Mouse (Mus musculus) thymus, postnatal 10 days (tissue): ENCODE measurements around the gene Zmynd8.
"Not testable (repeated sequence)": the region's sequence is repeated elsewhere in the genome, so short reads cannot be mapped to it uniquely, and the experiment has no call there.

ENCODE experiments used
- DNase-seq, 2 experiments: peaks; one replicate each; pipeline ENCODE4 v3.0.0; 2021; ENCODE audit warnings: low spot score in 2 of 2

The Zmynd8 gene

DNA sequence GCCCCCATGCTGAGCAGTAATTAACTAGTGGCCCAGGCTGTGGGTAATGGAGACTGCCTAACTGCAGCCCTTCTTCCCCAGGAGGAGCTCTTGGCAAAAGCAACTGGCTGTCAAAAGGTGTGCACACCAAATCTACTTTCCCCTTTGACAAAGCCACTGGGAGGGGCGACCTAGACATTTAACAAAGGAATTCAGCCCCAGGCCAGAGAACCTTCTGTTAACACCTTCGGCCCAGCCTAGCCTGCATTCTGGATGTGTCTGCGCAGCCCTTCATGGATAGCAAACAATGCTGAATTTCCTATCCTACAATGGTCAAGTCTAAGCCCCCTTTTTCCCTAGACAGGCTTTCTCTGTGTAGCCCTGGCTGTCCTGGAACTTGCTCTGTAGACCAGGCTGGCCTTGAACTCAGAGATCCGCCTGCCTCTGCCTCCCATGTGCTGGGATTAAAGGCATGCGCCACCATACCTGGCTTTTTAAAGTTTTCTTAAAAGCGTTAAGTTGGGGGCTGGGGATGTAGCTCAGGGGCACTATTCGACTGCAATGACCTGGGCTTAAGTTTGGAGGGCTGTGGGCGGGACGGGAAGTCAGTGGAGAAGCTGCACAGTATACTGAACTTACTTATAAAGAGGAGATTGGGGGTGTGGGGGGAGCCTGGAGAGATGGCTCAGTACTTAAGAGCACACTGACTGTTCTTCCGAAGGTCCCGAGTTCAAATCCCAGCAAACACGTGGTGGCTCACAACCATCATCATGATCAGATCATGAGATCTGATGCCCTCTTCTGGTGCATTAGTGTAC is 90.4 kb downstream of the Zmynd8 start:
- DNase-seq, result no peak

DNA sequence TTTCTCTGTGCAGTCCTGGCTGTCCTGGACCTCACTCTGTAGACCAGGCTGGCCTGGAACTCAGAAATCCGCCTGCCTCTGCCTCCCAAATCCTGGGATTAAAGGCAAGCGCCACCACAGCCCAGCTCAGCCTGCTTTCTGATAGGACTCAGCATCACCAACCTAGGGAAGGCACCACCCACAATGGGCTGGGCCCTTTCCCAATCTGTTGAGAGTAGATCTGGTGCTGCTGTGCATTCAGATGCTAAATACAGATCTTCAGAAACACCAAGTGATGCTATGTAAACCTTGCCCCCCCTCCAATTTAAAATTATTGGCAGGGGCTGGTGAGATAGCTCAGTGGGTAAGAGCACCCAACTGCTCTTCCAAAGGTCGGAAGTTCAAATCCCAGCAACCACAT is 98.6 kb downstream of the Zmynd8 start:
- not testable (repeated sequence) for DNase-seq

DNA sequence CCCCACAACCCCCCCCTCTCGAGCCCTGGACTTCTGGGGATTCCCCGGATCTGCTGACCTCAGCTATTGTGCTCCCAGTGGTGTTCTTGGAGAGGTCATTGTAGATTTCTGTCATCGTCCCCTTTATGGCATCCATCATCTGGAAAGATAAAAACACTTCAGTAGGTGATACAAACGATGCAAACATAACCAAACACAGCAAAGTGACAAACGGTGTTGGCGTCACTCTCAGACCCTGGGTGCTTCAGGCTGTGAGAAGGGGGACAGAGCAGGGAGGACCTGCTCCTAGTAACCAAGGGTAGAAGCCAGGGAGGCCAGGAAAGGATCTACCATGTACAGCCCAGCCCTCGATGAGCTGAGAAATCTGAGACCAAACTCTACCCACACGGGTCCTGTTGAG is 100.9 kb downstream of the Zmynd8 start:
- DNase-seq, result no peak

DNA sequence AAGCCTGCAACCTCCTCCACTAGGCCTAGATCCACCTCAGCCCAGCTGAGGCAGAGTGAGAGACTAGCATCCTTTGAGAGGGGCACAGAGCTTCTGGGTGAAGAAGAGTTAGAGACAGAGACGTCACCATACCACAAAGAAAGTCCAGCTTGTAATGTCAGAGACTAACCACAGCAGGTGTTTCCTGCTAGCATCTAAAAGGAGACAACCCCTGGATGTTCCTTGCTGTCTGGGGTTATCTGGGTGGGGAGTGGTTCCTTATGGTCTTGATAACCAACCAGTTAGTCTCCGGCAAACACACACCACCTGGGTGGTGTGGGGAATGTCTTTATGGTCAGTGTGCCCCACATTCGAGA is 105.6 kb downstream of the Zmynd8 start:
- peak; percentile 29 to 30 for DNase-seq

DNA sequence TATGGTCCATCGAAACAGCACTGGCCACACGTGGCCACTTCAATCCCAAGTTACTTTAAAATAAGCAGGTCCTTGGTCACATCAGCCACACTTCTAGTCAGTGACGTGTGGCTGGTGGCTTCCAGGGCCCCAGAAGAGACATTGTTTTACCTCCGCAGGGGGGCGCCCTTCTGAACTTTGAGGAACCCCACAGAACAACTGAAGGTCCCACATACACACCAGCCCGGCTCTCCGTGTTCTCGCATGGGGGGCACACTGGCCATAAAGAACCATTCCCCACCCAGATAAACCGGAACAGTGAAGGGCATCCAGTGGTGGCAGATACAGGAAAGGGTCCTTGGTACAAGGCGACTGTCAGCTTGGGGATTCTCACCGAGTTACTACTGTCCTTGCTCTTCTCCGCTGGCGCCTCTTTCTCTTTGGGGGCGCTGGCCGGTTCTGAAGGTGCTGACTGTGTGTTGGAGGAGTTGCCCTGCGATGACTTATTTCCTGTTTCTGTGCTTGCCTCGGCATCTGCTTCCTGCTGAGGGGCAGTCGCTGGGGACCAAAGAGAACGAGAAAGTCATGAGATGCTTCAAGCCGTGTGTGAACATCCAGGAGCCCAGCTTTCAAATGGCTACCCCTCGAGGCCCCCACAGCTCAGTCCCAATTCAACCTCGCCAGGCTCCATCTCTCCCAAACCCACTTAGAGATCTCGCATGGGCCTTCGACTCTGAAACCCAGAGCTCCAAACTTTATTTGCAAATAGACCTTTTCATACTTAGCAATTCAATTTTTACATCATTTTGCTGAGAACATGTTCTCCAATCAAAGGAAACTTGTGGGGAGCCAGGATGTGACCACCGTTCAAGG is 106.2 kb downstream of the Zmynd8 start:
- DNase-seq, result peak; percentile 41 to 52

DNA sequence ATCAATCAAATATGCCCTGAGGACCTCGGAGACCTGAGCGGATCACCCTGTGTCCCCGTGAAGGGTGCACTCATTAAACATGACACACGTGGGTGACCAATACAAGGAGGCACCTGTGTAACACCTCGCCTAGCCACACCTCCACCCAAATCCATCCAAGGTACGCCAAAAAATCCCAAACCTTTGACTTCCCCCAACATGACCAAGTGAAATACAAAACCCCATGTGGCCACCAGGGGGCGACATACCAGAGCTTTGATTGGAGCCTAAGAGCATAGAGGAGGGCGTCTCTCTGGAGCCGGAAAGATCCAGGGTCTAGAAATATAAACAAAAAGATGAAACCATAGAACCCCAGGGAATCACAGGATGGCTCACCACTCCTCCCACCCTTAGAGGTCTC is 107.2 kb downstream of the Zmynd8 start:
- DNase-seq, result peak; percentile 40 to 68

DNA sequence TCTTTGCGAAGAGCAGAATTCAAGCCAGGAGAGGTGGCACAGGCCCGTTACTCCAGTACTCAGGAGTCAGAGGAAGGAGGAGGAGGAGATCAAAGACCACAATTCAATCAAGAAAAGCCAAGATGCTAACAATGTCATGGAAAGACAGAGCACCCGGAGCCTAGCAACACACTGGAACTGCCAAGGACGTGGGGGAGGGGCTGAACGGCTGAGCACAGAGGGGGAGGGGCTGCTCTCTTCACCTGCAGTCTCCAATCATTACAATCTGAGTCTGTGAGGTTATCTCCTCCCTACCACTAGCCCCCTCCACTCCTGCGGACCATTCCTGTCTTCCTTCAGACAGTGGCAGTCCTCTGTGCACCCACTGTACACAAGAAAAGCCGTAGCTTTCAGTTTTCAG is 107.8 kb downstream of the Zmynd8 start:
- no peak for DNase-seq

DNA sequence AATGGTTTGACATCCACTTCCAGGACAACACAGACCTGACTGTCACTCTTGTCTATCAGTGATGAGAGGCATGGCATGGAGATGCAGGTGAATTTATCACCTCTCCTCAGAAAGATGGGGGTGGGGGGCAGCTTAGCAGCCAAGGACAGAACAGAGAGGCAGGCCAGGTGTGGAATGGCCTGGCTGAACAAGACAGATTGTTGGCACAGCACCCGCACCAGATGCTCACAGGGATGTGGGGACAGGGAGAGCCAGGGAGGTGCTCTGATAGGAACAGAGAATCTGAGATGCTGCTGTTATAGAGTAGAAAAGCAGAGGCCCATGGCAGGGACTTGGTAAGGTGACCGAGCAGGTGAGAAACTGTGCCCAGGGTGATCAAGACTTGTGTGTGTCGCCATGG is 109.1 kb downstream of the Zmynd8 start:
- DNase-seq, result no peak

DNA sequence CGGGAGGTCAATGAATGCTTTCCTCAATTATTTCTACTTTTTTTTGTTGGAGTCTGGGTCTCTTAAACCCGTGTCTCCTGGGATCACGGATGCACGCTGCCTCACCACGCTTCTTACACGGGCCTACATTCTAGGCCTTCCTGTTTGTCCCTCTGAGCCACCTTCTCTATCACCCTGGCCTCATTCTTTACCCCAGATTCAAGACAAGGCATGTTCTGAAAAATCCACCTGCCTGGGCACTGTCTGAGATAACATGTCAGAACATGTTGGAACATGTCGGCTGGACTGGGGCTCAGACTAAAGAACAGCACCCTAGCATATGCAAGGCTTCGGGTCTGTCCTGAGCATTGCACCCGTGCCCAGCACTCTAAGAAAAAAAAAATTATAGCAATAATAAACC is 110.0 kb downstream of the Zmynd8 start:
- DNase-seq, result no peak

DNA sequence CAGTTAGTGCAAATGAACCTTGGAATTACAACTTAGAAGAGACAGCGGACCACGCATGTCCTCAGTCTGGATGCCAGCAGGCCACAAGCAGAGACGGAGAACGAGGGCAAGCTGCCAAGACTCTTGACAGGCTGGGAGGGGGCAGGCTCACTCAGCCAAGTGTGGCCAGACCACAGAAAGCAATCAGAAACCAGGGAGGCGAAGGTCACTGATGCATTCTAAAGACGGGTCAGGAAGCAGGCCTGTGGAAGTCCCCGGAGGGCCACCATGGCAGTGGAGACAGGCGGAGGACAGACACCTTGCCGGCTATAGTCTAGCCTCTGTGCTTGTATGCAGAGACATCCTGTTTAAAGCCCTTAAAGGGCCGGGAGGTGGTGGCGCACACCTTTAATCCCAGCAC is 110.8 kb downstream of the Zmynd8 start:
- no peak for DNase-seq

DNA sequence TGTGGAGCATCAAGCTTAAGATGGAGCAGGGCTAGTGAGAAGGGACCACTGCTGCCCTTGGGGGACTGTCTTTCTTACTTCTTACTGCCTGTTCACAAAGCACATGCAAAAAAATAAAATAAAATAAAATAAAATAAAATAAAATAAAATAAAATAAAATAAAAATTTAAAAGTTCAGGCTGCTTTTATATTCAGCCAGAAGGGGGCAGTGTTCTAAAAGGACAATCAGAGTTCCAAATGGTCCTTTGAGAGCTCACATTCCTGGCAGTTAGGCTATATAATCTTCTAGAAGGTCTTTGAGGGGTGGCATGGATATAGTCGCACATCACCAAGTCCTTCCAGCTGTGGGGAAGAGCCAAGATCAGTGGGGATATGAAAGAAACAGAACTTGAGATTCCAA is 112.3 kb downstream of the Zmynd8 start:
- DNase-seq, result no peak

DNA sequence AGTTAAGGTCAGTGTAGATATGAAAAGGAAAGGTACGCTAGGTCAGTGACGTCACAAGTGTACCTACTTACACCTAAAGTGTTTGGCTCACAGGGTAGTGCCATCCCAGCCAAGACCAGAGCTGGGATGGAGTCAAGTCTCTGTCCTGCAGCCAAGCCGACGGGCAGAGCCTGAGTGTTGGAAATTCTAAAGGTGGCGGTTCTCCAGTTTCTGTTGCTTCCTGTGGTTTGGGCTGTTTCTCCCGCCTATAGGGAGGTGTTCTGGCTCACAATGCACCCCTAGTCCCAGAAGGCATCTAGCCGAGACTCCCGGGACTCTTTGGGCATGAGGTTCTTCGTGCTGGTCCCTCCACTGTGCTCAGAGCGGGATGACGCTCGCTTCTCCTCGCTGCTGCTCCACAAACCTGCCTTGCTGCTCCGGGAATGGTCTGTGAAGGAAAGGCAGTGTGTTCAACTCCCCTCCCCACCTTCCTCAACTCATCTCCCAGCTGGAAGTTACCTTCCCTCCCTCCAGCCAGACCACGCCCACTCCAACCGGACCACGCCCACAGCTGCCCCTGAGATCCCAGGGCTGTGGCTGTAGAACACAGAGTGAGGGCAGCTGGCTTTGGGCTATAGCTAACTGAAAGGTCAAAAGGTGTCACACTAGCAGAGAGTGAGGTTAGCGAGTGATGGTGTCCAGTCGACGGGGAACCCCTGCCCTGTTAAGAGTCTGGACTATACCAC is 113.3 kb downstream of the Zmynd8 start:
- DNase-seq, result no peak

DNA sequence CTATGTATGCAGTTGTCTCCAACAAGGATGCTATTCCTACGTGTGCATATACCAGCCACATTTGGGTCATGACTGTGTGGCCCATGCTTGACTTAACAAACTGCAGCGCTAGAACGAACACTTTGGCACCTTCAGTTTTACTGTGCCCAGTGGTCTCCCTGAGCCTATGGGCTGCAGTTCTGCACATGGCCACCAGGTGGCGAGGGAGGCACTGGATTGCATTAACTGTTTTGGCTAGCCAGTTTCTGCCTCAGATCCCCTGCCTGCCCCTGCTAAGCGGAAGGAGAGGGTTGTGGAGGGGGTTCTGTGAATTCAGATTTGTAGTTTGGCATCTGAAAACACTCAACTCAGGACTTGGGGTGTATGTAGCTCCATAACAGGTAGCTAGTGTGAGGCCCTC is 116.5 kb downstream of the Zmynd8 start:
- DNase-seq, result peak; percentile 63 to 84

DNA sequence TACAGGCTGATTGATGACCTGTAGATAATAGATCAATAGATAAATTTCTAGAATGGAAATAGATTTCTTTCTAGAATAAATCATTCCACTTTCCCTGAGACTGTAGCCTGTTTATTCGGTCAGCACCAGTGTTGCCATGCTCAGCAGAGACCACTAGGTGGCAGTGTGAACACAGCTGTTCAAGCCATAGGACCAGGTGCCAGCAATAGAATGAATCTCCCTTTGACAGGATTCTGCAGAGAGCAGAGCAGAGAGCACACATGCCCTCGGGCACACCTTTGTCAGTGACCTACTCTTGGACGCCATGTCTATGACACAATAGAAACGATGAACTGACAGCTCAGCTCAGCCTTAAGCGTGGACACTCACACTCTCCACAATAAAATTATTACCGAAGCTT is 119.9 kb downstream of the Zmynd8 start:
- peak; percentile 56 to 75 for DNase-seq

DNA sequence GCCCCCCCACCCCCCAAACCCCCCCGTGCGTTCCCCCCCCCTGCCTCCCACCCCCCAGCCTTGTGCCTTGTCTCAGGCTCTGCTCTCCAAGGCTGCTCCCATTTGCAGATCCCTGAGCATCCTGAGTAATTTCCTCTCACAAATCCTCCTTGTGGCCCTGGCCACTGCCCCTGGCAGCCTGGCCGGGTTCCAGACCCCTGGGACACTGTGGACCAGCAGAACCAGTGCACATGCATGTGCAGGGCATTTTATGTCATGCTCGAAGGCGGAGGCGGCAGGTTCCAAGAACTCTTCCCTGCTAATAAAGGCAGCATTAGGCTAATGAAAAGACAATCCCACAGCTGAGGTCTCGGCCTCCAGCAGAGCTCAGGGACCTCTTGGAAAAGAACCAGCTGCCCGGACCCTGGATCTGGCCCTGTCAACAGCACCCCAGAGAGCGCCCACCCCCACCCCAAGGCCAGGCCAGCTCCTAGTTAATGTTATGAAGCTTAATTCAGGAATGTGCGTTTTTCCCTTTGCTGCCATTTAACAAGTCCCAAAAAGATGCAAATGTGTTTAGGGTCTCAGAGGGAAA is 129.4 kb downstream of the Zmynd8 start:
- no peak for DNase-seq

DNA sequence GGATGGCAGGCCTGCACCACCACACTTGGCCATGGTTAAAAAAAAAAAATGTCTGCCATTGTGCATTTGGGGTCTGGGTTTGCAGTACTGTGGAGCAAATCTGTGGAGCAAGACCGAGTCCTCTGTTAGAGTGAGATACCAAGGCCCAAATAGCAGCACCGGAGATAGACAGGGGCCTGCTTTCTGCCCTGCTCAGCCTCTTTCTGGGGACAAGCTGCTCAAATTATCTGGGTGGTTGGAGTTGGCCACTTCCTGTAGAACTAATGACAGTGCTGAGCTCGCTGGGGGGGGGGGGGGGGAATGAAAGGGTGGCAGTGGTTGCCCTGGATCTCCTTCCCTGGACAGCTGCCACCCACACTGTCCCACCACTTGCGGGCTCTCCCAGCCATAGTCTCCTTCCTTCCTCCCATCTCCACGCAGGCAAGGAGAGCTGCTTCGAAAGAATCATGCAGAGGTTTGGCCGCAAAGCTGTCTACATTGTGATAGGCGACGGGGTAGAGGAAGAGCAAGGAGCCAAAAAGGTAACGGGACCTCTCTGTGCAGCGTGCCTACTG is 129.9 kb downstream of the Zmynd8 start:
- no peak for DNase-seq

DNA sequence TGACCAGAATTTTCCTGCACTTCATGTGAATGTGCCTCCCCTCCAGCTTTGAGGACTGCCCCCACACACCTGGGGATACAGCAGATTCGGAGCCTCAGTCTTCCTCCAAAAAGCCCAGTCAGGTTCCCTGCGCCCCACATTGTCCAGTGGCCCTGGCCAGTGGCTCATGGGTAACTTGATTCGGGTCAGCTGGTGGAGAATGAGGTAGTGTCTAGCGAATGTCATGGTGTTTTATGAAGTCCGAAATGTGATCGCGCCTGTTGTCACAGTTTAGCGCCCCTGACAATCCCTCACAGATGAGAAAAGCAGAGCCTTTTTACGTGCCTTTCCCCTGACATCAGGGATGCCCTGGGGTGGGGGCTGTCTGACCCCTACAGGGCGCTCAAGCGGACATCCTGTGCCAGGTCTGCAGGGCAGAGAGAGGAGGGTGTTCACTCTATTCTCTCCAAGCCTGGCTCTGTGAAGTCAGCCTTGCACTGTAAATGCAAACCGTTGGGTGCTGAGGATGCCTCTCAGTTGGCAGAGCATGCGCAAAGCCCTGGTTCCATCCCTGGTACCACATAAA is 139.3 kb downstream of the Zmynd8 start:
- DNase-seq, result no peak

DNA sequence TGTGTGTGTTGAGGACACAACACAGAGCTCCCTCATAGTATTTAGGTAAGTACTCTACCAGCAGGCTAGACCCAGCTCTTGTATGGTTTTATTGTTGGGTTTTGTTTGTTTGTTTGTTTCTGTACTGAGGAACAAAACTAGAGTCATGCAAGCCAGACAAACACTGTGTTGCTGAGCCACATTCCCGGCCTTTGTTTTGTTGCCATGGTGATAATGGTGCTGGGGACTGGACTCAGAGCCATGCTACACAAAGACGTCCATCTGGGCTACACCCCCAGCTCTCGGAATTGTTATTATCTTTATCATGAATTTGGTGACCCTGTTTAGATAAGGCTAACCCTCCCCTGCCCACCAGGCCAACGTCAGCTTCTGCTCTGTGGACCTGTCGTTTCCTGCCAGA is 140.3 kb downstream of the Zmynd8 start:
- no peak for DNase-seq

DNA sequence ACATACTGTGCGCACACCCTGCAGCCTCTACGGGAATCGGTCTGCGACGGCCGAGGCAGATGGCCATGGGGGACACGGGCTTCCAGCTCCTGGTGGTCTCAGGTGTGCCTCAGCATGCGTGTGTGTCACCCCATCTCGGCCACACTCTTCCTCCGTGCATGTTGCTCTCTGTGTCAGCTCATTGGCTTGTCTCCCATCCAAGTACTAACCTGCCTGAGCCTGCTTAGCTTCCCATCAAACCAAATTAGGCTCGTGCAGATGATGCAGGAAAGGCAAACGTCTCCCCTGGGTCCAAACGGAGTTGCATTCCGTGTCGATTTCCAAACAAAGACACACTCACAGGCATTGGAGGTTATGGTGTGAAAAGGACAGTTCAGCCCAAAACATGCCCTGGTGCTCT is 141.0 kb downstream of the Zmynd8 start:
- no peak for DNase-seq

DNA sequence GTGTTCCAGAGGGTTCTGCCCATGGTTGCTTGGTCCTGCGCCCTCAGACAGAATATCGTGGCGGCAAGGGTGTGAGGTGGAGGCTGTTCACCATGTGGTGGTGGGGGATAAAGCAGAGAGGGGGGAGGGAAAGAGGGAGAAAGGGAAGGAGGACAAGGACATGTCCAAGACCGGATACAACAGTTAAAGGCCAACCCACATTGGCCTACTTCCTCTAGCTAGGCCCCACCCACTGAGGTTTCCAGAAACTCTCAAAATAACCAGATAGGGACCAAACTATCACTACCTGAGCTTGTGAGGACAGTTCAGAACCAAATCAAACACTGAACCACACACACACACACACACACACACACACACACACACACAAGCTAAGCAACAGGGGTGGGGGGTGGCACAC is 146.1 kb downstream of the Zmynd8 start:
- DNase-seq, result no peak

DNA sequence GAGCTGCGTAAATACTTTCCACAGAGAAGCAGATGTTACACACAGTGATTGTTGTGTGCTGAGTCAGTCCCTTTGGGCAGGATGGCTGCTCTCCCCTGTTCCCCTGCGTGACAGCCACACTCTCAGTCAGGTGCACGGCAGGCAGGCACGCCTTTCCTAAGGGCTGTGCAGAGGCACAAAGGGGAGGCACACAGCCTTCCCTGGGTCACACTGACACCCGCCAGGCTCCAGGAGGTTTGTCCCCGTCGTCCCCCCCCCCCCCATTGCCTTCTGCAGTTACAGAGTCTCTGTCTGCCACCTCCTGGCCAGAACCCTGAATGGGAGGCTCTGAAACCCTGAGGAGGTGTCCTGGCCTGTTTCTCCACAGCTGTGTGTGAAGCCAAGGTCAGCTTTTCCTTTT is 147.7 kb downstream of the Zmynd8 start:
- DNase-seq, result no peak

DNA sequence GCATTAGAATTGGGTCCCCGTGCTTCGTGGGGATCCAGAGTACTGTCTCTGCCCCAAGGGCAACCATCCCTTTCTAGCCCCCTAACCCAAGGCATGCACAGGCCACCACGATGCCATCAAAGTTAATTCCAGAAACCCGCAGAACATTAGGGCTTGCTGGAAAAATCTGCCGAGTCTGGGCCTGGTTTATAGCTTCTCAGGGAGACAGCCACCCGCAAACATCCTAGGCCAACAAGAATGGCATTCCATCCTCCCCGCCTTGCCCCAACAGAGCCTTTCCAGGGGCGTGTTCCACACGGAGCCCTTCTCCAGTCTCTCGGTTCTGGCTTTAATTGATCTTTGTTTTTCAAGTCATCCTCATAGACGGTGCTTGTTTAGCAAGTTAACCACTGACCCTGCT is 150.4 kb downstream of the Zmynd8 start:
- DNase-seq, result no peak
